Mouse (Mus musculus) ovary, adult 2 months (tissue): ENCODE data around the gene Scarb2. TPM values are rescaled to one million over a fixed set of nuclear protein-coding genes. Genes with fewer than 3 reads are reported as not detected.

Experiments used
- polyA plus RNA-seq: library from polyadenylated mRNA; depleted of rRNA; stranded (reverse); fragments of >200 nt; gene quantifications from 2 replicates; pipeline ENCODE4 v1.2.3, GENCODE M21; 2012; rRNA removed

Scarb2 gene
- polyA plus RNA-seq, result 31.3 and 39.4 TPM in 2 replicates

GRCm38 (mm10) chr5:92506733-92507132, at the start of gene Scarb2:
TSS of gene Scarb2 (minus strand) at chr5:92506833.

GRCm38 (mm10) chr5:92554891-92555511, 48.4 kb upstream of the Scarb2 start, which contains the start of gene Fam47e:
TSS of gene Fam47e (plus strand) at chr5:92555069.

GRCm38 (mm10) chr5:92435025-92435584, 71.5 kb downstream of the Scarb2 start, which contains the start of gene Nup54:
TSS of gene Nup54 (minus strand) at chr5:92435219.

Other genes with a start within 250 kb of the Scarb2 start
- gene Naaa, start 228.7 kb downstream of the Scarb2 start, polyA plus RNA-seq, result 62.5 and 106 TPM in 2 replicates
- 14.7 and 14.9 TPM in 2 replicates for gene Sdad1, start 196.4 kb downstream of the Scarb2 start, polyA plus RNA-seq
- gene Cxcl9, start 178.8 kb downstream of the Scarb2 start, polyA plus RNA-seq, result 2.7 and 3.0 TPM in 2 replicates
- 4.9 and 5.2 TPM in 2 replicates for gene Art3, start 175.0 kb downstream of the Scarb2 start, polyA plus RNA-seq
- gene Cxcl10, start 157.9 kb downstream of the Scarb2 start, polyA plus RNA-seq, result 6.1 and 7.6 TPM in 2 replicates
- 9.6 and 23.6 TPM in 2 replicates for gene Nup54, start 71.6 kb downstream of the Scarb2 start, polyA plus RNA-seq
- 7.9 and 9.6 TPM in 2 replicates for gene Fam47e, start 48.2 kb upstream of the Scarb2 start, polyA plus RNA-seq
- 12.5 and 15.2 TPM in 2 replicates for gene Stbd1, start 96.2 kb upstream of the Scarb2 start, polyA plus RNA-seq
- gene Ccdc158, start 168.4 kb upstream of the Scarb2 start, polyA plus RNA-seq, result 0.89 and 1.00 TPM in 2 replicates
- gene Shroom3, start 176.6 kb upstream of the Scarb2 start, polyA plus RNA-seq, result 31.4 and 47.4 TPM in 2 replicates